Mouse (Mus musculus): ENCODE measurements around the gene Ttc27.

DNA sequence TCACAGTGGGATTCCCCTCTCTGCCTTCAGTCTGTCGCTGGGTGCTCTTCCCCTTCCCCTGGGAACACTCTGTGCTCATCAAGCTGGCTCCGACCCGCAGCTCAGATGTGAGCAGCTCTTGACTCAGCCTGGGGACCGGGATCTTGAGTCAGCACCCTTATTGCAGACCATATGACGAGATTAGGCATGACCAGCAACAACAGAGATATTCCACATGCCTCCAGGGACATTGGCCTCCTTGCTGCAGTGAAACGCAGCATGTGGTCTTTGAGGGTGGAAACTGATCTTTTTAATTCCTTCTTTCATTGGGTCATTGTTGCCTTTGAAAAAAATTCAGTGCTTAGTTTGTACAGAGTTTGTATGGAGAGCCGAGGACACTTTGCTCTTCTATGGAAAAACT, 169.5 kb downstream of the Ttc27 start:
- TF ChIP-seq CTCF (IDR thresholded peaks at IDR 0.05; ENCODE audit: low read depth) = no peak
- no peak for TF ChIP-seq EP300 (optimal IDR thresholded peaks at IDR 0.05)
